Mouse (Mus musculus) monocyte, adult 2 months (primary cell): ENCODE data around the gene Celf3.

Source experiments
- DNase-seq, 2 experiments: peaks; one replicate each; pipeline ENCODE4 v3.0.0; 2022; ENCODE audit warnings: low spot score in 2 of 2, low read depth in 1 of 2

Gene Celf3

GRCm38 (mm10) chr3:94479564-94479963, 1.5 kb downstream of the Celf3 start:
- DNase-seq: no peak

GRCm38 (mm10) chr3:94480291-94480884, 2.3 kb downstream of the Celf3 start, which contains the start of gene Riiad1:
Riiad1 (minus strand) TSS chr3:94480341.
- no peak for DNase-seq

- DNase-seq: no peak
Observed at GRCm38 (mm10) chr3:94481429-94481828, 3.3 kb downstream of the Celf3 start.

GRCm38 (mm10) chr3:94482764-94483385, 4.8 kb downstream of the Celf3 start:
- peak; percentile 72 for DNase-seq

- DNase-seq: no peak
Observed at GRCm38 (mm10) chr3:94483790-94484439, 5.8 kb downstream of the Celf3 start.

GRCm38 (mm10) chr3:94485922-94486321, 7.8 kb downstream of the Celf3 start:
- DNase-seq: no peak

- no peak for DNase-seq
Observed at GRCm38 (mm10) chr3:94487581-94487980, 9.5 kb downstream of the Celf3 start.

- DNase-seq: no peak
Observed at GRCm38 (mm10) chr3:94497162-94497561, 19.1 kb downstream of the Celf3 start.

GRCm38 (mm10) chr3:94502243-94502642, 24.1 kb downstream of the Celf3 start:
- no peak for DNase-seq

GRCm38 (mm10) chr3:94506664-94507063, 28.6 kb downstream of the Celf3 start:
- DNase-seq: no peak

- no peak for DNase-seq
Observed at GRCm38 (mm10) chr3:94526731-94527130, 48.6 kb downstream of the Celf3 start.

GRCm38 (mm10) chr3:94533968-94534367, 55.9 kb downstream of the Celf3 start:
- DNase-seq: no peak

GRCm38 (mm10) chr3:94537187-94537586, 59.1 kb downstream of the Celf3 start:
- no peak for DNase-seq
